In the genomic region with DNA sequence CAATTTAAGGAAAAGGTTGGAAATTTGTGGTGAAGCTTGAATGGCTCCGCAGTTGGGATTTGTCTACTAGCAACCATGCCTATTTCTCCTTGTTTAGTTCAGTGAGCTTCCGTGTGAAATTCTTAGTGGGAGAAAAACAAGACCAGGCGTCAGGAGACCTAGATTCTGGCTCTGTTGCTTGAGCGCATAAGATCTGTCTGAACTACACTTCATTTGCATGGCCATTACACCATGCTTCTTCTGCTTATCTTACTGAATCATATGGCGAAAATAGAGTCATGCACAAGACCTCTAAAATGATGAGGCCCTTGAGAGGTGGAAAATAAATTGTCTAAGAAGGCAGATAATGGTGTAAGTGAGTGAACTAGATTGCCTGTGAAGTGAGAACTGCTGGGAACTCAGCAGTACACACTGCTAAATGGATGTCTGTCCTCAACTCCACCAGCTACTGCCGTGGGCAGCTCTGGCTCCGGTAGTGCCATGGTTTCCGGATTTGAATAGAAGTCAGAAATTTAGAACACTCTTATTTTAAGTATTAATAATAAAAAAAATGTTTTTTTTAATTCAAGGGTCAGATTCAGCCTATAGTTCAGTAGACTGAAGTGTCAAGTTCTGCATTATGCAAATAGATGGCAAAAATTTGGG, we compare ENCODE assay signal across 10 mouse cellular contexts. TPM values are rescaled to one million over a fixed set of nuclear protein-coding genes. Genes with fewer than 3 reads are reported as not detected.
DNase-seq lines count a peak whose midpoint lies in the region; ATAC-seq and TF ChIP-seq lines count a peak whose summit lies in the region.
"Had no signal": no experiment of that assay in that cellular context is flagged by ENCODE, and none has a peak within 500 bp of the region (broad histone marks: within the 10 kb centered on the region; RNA-seq: fewer than 3 reads in every experiment).

No protein-coding gene starts in this region.

- no peak for TF ChIP-seq CTCF in ES-Bruce4 (IDR thresholded peaks at IDR 0.05; ENCODE audit: low read depth, low read length)

- ATAC-seq in kidney, embryonic 14.5 days (ENCODE audit: low FRiP score, low TSS enrichment), result no peak
- no peak for ATAC-seq in limb, embryonic 15.5 days (ENCODE audit: insufficient number of reproducible peaks, low FRiP score, low TSS enrichment, low read depth)

- no peaks in the 10 kb centered on the region for H3K27me3 ChIP-seq in kidney, embryonic 14.5 days (ENCODE audit: control insufficient read depth, insufficient read depth, low read length)
- no peaks in the 10 kb centered on the region for H3K27me3 ChIP-seq in ES-Bruce4 (ENCODE audit: control insufficient read depth, insufficient read depth, low read length, poor library complexity, severe bottlenecking)
- H3K27me3 ChIP-seq in limb, embryonic 15.5 days, result no peaks in the 10 kb centered on the region

- H3K36me3 ChIP-seq in kidney, embryonic 14.5 days (ENCODE audit: control insufficient read depth, insufficient read depth, low read length), result no peaks in the 10 kb centered on the region
- no peaks in the 10 kb centered on the region for H3K36me3 ChIP-seq in ES-Bruce4 (ENCODE audit: control insufficient read depth, insufficient read depth, low read length, poor library complexity, severe bottlenecking)
- no peaks in the 10 kb centered on the region for H3K36me3 ChIP-seq in limb, embryonic 15.5 days

- no peak for DNase-seq in kidney, postnatal 10 days
- DNase-seq in MEL-GATA-1-ER (ENCODE audit: extremely low read depth, low read depth), result peak; percentile 72
- no peak for DNase-seq in left cerebral cortex, adult 11 months (ENCODE audit: low spot score)
- no peak for DNase-seq in adrenal gland, postnatal 4 days (ENCODE audit: low spot score in 2 of 2)
- DNase-seq: kidney, postnatal 4 days had no signal

- TF ChIP-seq EP300 in ES-Bruce4 (IDR thresholded peaks at IDR 0.05; ENCODE audit: insufficient read depth, low read depth, low read length), result no peak

- no peak for TF ChIP-seq POLR2A in ES-Bruce4 (IDR thresholded peaks at IDR 0.05; ENCODE audit: insufficient read depth, low read length)

- H3K9me3 ChIP-seq in kidney, embryonic 14.5 days (ENCODE audit: control insufficient read depth, low read length), result no peaks in the 10 kb centered on the region
- no peaks in the 10 kb centered on the region for H3K9me3 ChIP-seq in ES-Bruce4 (replicated peaks; ENCODE audit: control insufficient read depth, insufficient read depth, low read length, poor library complexity, severe bottlenecking)
- H3K9me3 ChIP-seq in limb, embryonic 15.5 days, result no peaks in the 10 kb centered on the region

- peak overlapping the region; percentile 23; the same call in 1 of the 2 replicates for H3K9ac ChIP-seq in kidney, embryonic 14.5 days (ENCODE audit: low read depth, low read length)
- peak overlapping the region; percentile 91 for H3K9ac ChIP-seq in ES-Bruce4 (ENCODE audit: low read depth, poor library complexity, severe bottlenecking)
- no peak overlapping the region for H3K9ac ChIP-seq in limb, embryonic 15.5 days

- H3K27ac ChIP-seq in kidney, embryonic 14.5 days (ENCODE audit: low read depth, low read length), result peak overlapping the region; percentile 14; the same call in 1 of the 2 replicates
- H3K27ac ChIP-seq in ES-Bruce4 (ENCODE audit: insufficient read depth, low read length), result peak overlapping the region; percentile 85
- H3K27ac ChIP-seq in limb, embryonic 15.5 days, result peak overlapping the region; percentile 99

- WGBS in kidney, embryonic 14.5 days, result 88% methylated on average over 8 of the region's 8 CpGs
- WGBS in limb, embryonic 15.5 days, result 85% methylated on average over 8 of the region's 8 CpGs

- no peak overlapping the region for H3K4me2 ChIP-seq in kidney, embryonic 14.5 days (replicated peaks; ENCODE audit: low read depth, low read length)
- H3K4me2 ChIP-seq in limb, embryonic 15.5 days, result no peak overlapping the region

- peaks cover 34% of the 10 kb centered on the region for H3K4me1 ChIP-seq in kidney, embryonic 14.5 days (ENCODE audit: control insufficient read depth, insufficient read depth, low read length)
- H3K4me1 ChIP-seq in ES-Bruce4 (ENCODE audit: control insufficient read depth, insufficient read depth, low read length), result peaks cover 8% of the 10 kb centered on the region
- peaks cover 37% of the 10 kb centered on the region for H3K4me1 ChIP-seq in limb, embryonic 15.5 days

- H3K4me3 ChIP-seq in kidney, embryonic 14.5 days (ENCODE audit: low read length), result no peak overlapping the region
- no peak overlapping the region for H3K4me3 ChIP-seq in ES-Bruce4 (ENCODE audit: low read depth, low read length)
- H3K4me3 ChIP-seq in limb, embryonic 15.5 days, result no peak overlapping the region

RNA-seq across cellular contexts. Expression of a gene that starts 1.2 kb away (rescaled TPM):
- polyA plus RNA-seq in kidney, embryonic 14.5 days (2014; fragmentation: Nextera tagmentation; extraction: Ambion mirVana), result 44.5 and 45.5 TPM in 2 replicates
- polyA plus RNA-seq in ES-Bruce4 (2011; ENCODE audit: insufficient read depth, insufficient read length, low read depth, missing spikeins), result 64.5 and 69.1 TPM in 2 replicates
- polyA plus RNA-seq in limb, embryonic 15.5 days (2015; fragmentation: Nextera tagmentation; extraction: Ambion mirVana), result 26.7 and 27.5 TPM in 2 replicates
- total RNA-seq in adrenal gland, postnatal 4 days (2021), result 10 to 100 TPM; 84.4 to 84.6 TPM

RNA-seq across cellular contexts. Expression of a gene that starts 6.2 kb away (rescaled TPM):
- 0.57 and 1.1 TPM in 2 replicates for polyA plus RNA-seq in kidney, embryonic 14.5 days (2014; fragmentation: Nextera tagmentation; extraction: Ambion mirVana)
- polyA plus RNA-seq in ES-Bruce4 (2011; ENCODE audit: insufficient read depth, insufficient read length, low read depth, missing spikeins), result 1.3 and 1.9 TPM in 2 replicates
- 0.29 and 0.37 TPM in 2 replicates for polyA plus RNA-seq in limb, embryonic 15.5 days (2015; fragmentation: Nextera tagmentation; extraction: Ambion mirVana)
- total RNA-seq in adrenal gland, postnatal 4 days (2021), result 1 to 10 TPM; 1.6 to 3.6 TPM

RNA-seq across cellular contexts. Expression of a gene that starts 20.6 kb away (rescaled TPM):
- not detected in 2 replicates for polyA plus RNA-seq in kidney, embryonic 14.5 days (2014; fragmentation: Nextera tagmentation; extraction: Ambion mirVana)
- not detected in 2 replicates for polyA plus RNA-seq in ES-Bruce4 (2011; ENCODE audit: insufficient read depth, insufficient read length, low read depth, missing spikeins)
- polyA plus RNA-seq in limb, embryonic 15.5 days (2015; fragmentation: Nextera tagmentation; extraction: Ambion mirVana), result not detected in 2 replicates
- not detected for total RNA-seq in adrenal gland, postnatal 4 days (2021)
- polyA plus RNA-seq: gonadal fat pad, adult 2 months; limb, embryonic 11.5 days had no signal

RNA-seq across cellular contexts. Expression of a gene that starts 37.2 kb away (rescaled TPM):
- polyA plus RNA-seq in kidney, embryonic 14.5 days (2014; fragmentation: Nextera tagmentation; extraction: Ambion mirVana), result 72.4 and 74.9 TPM in 2 replicates
- 20.5 and 24.8 TPM in 2 replicates for polyA plus RNA-seq in ES-Bruce4 (2011; ENCODE audit: insufficient read depth, insufficient read length, low read depth, missing spikeins)
- polyA plus RNA-seq in limb, embryonic 15.5 days (2015; fragmentation: Nextera tagmentation; extraction: Ambion mirVana), result 126 and 149 TPM in 2 replicates
- total RNA-seq in adrenal gland, postnatal 4 days (2021), result 100 to 1,000 TPM; 102 to 110 TPM

Comparison
In these comparisons a context has a peak if more than half of its experiments do, and no peak if none do; other contexts are left out.
1. H3K27ac ChIP-seq: peak in every context shown above with its lines; median percentile 99 in limb, embryonic 15.5 days; 85 in ES-Bruce4; 14 in kidney, embryonic 14.5 days.